Mouse (Mus musculus) adrenal gland, postnatal 4 days (tissue): Measurements from ENCODE around the gene Erap1. TPM values are rescaled to one million over a fixed set of nuclear protein-coding genes. Genes with fewer than 3 reads are reported as not detected.

Experiments
- total RNA-seq, 2 experiments: library from RNA; stranded (reverse); gene quantifications; 2 replicates each; pipeline ENCODE4 v1.2.3; 2021

The Erap1 gene
- total RNA-seq, 2 experiments from 2014 or later: 69.9 to 71.8 TPM

Other genes with a start within 250 kb of the Erap1 start
- gene Zfp72, start 248.7 kb upstream of the Erap1 start, total RNA-seq: 1 to 10 TPM; 2.9 to 3.3 TPM
- 100 to 1,000 TPM; 682 to 698 TPM for gene Ftl1-ps1, start 239.9 kb upstream of the Erap1 start, total RNA-seq
- 10 to 100 TPM; 13.2 to 13.7 TPM for gene Zfp825, start 145.6 kb upstream of the Erap1 start, total RNA-seq
- gene Cast, start 169.2 kb downstream of the Erap1 start, total RNA-seq: 10 to 100 TPM; 64.5 to 65.8 TPM